Mouse (Mus musculus) cerebellum, postnatal 4 days (tissue): ENCODE measurements around the gene Anln.
"Not testable (repeated sequence)": the region's sequence is repeated elsewhere in the genome, so short reads cannot be mapped to it uniquely, and the experiment has no call there.

Source experiments
- DNase-seq, 2 experiments: peaks; one replicate each; pipeline ENCODE4 v3.0.0; 2022; ENCODE audit warnings: low spot score in 2 of 2, mixed read lengths in 1 of 2

Anln gene

GRCm38 (mm10) chr9:22322381-22323211 is 66.4 kb downstream of the Anln start:
- no peak for DNase-seq

- no peak for DNase-seq
These were observed 69.9 kb downstream of the Anln start for GRCm38 (mm10) chr9:22319109-22319508.

DNA sequence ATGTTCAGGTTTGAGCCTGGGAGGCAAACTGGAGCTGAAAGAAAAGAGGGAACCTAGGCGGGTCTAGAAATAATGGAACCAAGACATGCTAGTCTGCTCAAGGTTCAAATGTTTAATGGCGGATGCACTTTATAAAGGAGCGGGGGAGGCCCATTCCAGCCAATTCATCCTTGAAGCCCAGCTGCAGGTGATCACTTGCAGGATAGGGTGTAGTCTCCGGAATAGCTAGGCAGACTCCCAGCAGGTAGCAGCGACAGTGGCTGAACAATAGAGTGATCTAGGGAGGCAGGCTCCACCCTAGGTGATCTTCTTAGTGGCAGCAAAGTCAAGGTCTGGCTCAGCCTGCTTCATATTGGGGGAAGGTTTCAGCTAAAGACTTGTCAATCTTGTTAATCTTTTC is 72.9 kb downstream of the Anln start:
- not testable (repeated sequence) for DNase-seq

- DNase-seq, result no peak
These were observed 74.9 kb downstream of the Anln start for GRCm38 (mm10) chr9:22314066-22314465.

- no peak for DNase-seq
These were observed 75.8 kb downstream of the Anln start for GRCm38 (mm10) chr9:22313218-22313617.

DNA sequence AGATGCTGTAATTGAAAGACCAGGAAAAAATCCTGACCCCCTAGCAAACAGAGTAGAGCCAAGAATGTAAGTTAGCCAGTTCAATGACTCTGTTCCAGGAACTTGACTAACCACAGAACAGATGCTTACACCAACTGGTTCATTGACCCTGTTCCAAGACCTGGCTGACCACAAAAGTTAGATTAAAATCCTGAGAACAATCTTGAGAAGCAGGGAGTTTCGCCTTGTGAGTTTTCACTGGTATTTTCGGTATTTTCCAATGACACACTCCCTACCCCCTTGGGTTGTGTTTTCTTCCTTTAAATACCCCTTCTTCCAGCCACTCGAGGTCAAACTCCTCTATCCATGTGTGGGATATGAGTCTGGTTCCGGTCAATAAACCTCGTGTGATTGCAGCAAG is 79.3 kb downstream of the Anln start:
- no peak for DNase-seq

DNA sequence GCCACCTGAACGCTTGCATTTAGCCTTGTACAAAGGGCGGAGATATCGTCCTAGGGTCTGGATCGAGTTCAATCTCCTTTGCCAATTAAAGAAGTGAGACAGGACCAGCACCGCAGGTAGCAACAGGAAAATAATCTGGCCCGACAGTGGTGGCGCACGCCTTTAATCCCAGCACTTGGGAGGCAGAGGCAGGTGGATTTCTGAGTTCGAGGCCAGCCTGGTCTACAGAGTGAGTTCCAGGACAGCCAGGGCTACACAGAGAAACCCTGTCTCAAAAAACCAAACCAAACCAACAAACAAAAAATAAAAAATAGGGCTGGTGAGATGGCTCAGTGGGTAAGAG is 81.1 kb downstream of the Anln start:
- DNase-seq, result not testable (repeated sequence)

DNA sequence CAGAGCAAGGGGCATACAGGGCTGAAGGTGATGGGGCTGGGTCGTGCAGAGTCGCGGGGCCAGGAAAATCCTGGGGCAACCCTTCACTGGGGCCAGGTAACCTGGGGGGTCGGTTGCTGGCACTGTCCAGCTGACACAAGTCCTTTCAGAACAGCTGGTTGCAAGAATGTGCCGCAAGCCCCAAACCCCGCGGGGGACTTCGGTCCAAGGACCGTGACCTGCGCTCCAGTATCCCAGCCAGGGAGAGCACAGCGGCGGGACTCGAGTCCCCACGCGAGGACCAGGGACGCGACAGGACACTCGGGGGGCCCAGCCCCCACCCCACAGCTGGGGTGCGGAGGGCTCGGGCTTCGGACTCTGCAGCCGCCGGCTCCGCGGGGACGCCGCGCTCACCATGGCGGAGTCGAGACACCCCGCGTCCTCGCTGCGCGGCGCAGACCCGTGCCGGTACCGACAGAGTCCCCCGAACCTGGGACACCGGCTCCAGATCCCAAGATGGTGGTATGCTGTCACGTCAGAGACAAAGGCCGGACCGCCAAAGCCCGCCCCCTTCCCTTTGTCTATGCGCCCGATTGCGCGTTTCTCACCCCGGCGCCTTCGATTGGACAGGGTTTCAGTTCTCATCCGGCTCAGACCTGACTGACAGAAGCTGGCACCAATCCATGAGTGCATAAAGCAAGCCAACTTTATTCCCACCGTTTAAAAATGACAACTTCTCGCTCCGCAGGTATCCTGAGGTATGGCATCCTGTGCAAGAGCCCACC is 81.7 kb downstream of the Anln start, which contains the start of gene Zfp810:
Zfp810 (minus strand) TSS at position 493 of the 764 bp plus-strand sequence.
- peak; percentile 77 to 91 for DNase-seq

DNA sequence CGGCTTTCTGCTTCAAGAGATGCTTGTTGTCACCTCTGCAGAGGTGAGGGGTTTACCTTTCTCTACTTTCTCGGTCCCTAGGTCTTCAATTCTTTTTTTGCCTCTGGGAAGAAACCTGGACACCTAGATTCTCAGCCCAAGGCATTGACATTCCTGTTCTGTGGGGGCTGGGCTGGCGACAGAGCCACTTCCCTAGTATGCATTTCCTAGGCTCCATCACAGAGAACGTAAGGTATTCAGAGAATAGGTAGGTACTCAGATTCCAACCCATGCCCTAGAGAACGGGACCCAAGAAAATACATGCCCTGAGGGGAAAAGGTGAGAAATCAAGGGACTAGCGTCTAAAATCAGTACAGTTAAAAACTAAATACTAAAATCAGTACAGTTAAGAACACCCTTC is 82.3 kb downstream of the Anln start:
- no peak for DNase-seq

- no peak for DNase-seq
These were observed 86.8 kb downstream of the Anln start for GRCm38 (mm10) chr9:22302199-22302598.
